Mouse (Mus musculus) adrenal gland, postnatal 25 days (tissue): ENCODE measurements around the gene Cnot1. TPM values are rescaled to one million over a fixed set of nuclear protein-coding genes. Genes with fewer than 3 reads are reported as not detected.
A peak's percentile ranks its signal among the peaks of the same experiment; 100 is the strongest.

Experiments used
- DNase-seq: peaks from one replicate; pipeline ENCODE4 v3.0.0; 2021; ENCODE audit warnings: mixed read lengths
- microRNA-seq, 2 experiments: library from miRNA; unstranded; fragments of <30 nt; microRNA quantifications; one replicate each; pipeline ENCODE4 v1.2.0; 2021
- total RNA-seq: library from RNA; stranded (reverse); gene quantifications from 2 replicates; pipeline ENCODE4 v1.2.3, GENCODE M21; 2021

Gene Cnot1
- total RNA-seq, 1 experiment from 2014 or later: 203 TPM

DNA sequence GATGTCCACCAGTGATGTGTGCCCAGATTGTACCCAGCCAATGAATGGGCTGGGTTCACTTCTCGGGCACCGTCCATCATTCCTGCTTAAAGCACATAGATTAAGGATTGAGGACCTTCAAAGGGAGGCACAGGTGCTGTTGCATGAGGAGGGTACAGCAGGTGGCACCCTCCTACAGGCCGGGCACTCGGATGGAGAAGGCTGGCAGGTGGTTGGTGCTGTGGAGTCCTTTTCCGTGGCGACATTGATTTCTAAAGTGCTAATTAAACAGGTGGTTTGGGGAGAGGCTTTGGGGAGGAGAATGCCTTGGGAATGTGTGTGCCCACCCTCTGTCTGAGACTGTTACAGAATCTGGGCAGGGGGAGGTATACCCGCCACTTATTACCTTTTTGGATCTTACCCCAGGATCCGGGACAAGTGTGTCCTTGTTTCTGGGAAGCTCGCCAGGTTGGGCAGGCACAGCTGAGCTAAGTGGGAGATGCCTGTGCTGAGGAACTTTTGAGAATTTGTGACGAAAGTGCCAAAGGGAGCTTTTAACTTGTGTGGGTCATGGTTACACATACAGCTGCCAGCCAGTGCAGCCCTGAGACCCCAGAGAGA is 119.1 kb downstream of the Cnot1 start:
- DNase-seq: peak; percentile 48

DNA sequence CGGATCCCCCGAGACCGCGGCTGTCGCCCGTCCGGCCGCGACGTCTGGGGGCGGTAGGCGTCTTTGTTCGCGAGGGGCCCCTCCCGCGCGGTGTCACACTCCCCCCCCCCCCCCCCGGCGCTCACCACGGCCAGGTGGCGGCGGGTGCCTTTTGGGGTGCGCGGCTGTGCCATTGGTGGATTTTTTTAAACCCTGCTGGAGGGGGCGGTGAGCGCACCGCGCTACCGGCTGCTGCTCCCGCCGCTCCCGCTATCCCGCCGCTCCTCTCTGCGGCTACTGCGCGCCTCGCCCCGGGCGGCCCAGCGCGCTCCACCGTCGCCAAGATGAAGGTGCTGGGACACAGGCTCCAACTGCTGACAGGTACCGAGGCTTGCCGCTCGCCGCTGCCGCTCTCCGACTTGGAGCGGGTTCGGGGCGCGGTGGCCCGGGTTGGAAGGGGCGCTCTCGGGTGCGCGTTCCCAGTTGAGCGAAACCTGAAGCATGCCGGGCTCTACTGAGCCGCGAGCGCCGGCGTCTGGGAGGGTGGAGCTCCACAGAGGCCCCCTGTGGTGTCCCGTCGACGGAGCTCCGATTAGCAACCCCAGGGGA is 129.1 kb downstream of the Cnot1 start:
- peak; percentile 21 for DNase-seq

DNA sequence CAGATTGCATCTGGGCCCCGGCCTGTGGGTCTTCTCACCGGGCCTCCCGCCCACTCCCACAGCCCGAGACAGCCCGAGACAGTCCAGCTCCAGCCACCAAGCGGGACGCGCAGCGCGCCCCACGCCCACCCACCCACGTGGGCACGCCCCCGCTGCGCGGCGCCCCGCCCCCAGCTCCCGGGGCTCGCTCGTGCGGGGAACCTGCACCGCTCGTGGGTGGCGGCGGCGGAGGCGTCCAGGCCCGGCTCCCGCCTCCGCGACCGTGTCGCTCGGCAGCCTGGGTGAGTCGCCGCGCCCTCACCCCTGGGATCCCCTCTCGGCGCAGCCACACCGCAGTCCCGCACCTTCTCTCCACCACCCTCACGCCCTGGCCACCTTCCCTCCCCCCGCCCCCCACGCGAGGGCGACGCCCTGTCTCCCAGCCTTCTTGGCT is 129.7 kb downstream of the Cnot1 start:
- peak; percentile 24 for DNase-seq

DNA sequence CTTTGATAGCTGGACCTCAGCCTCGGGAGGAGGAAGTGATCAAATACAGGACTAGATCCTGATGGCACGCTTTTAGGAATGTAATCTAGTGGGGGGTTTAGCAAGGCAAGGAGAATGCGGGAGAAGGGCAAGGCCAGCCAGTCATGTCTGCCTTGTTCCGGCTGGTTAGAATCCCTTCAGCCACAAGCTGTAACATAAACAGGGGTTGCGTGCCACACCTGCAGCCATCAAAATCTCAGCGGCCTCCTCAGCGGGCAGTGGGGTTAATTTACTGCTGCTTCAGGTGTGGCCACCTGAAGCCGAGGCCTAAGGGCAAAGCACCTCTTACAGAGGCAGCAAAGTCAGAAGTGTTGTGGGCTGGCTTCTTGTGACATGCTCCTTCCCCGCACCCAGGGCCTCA is 130.6 kb downstream of the Cnot1 start, which contains the start of gene Ndrg4:
Gene Ndrg4, plus strand, starts transcription at position 350 of the 400 bp plus-strand sequence.
- no peak for DNase-seq

DNA sequence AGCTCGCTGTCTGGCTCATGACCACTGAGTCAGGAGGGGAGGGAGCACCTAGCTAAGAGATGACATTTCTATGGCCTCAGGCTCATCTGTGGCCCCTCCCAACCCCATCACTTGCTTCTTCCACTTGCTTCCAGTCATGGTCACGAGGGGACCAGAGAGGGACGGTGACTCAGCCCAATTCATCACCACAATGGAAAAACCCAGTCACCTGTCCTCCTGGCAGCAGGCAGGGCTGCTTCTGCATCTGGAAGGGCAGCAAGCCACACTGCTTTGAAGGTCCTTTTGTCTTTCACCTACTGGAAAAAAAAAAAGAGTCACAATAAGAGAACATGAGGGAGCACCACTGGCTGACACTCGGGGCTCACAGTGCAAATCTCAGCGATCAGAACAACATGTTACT is 134.5 kb downstream of the Cnot1 start:
- DNase-seq: peak; percentile 64

DNA sequence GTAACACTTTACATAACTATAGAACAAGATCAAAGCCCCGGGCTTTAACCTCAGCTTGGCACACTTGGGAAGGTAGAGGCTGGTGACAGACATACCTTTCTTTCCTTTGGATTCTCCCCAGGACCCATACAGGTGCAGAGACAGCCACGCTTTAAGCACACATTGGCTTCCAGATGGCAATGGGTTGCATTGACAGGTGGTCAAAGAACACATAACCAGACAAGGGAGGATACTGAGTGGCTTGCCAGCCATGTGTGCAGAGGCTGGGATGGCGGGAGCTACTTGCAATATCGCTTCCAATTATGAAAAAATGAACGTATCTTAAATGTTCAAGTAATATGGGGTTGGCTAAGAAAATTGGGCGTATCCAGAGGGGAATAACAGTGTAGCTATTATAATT is 135.4 kb downstream of the Cnot1 start:
- DNase-seq: no peak

DNA sequence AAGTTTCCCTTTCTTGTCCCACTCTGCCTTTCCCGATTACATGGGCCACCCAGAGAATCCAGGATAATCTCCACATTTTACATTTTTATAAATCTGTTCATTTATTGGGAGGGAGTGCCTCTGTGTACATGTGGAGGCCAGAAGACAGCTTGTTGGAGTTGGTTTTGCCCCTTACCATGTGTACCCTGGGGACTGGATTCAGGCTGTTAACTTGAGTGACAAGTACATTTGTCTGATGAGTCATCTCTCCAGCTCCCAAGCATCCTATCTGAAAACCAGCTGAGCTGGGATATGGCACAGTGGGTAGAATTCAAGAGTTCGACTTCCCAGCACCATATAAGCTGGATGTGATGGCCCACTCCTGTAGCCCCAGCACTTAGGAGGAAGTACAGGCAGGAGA is 137.3 kb downstream of the Cnot1 start:
- no peak for DNase-seq

Small RNA genes within 50 kb of the gene (microRNA-seq; reads per million reads assigned to microRNA genes)
- gene Mir7073: 0.71 to 1.4 reads per million in 2 experiments

Other genes with a start within 250 kb of the Cnot1 start
- gene Prss54, start 231.1 kb downstream of the Cnot1 start, total RNA-seq: not detected in 2 replicates
- 3.2 and 4.1 TPM in 2 replicates for gene Gins3, start 174.0 kb downstream of the Cnot1 start, total RNA-seq
- 15.4 and 22.5 TPM in 2 replicates for gene Ndrg4, start 130.5 kb downstream of the Cnot1 start, total RNA-seq
- gene Setd6, start 91.6 kb downstream of the Cnot1 start, total RNA-seq: 30.1 and 43.2 TPM in 2 replicates
- gene Sap18b, start 17.9 kb upstream of the Cnot1 start, total RNA-seq: 190 and 199 TPM in 2 replicates
- 25.6 and 29.4 TPM in 2 replicates for gene Slc38a7, start 46.1 kb upstream of the Cnot1 start, total RNA-seq
- 121 and 127 TPM in 2 replicates for gene Got2, start 81.1 kb upstream of the Cnot1 start, total RNA-seq